Mouse (Mus musculus): ENCODE results near the gene Chga.

Gene Chga

GRCm38 (mm10) chr12:102599801-102600200 is 45.0 kb downstream of the Chga start:
- WGBS: 90% methylated on average over 7 of the region's 7 CpGs

- 81% methylated on average over 6 of the region's 6 CpGs for WGBS
These were observed 45.6 kb downstream of the Chga start for GRCm38 (mm10) chr12:102600345-102600744.

- 36% methylated on average over 8 of the region's 8 CpGs for WGBS
These were observed 47.1 kb downstream of the Chga start for GRCm38 (mm10) chr12:102601847-102602246.

- WGBS: 63% methylated on average over 9 of the region's 9 CpGs
These were observed 47.7 kb downstream of the Chga start for GRCm38 (mm10) chr12:102602255-102603041.

- 92% methylated on average over 6 of the region's 6 CpGs for WGBS
These were observed 50.8 kb downstream of the Chga start for GRCm38 (mm10) chr12:102605607-102606006.

GRCm38 (mm10) chr12:102607066-102607465 is 52.3 kb downstream of the Chga start:
- WGBS: 91% methylated on average over 8 of the region's 8 CpGs

- 66% methylated on average over 11 of the region's 11 CpGs for WGBS
These were observed 53.2 kb downstream of the Chga start for GRCm38 (mm10) chr12:102607808-102608517.

GRCm38 (mm10) chr12:102610927-102611326 is 56.2 kb downstream of the Chga start:
- 90% methylated on average over 8 of the region's 8 CpGs for WGBS

- 100% methylated on average over 1 of the region's 1 CpGs for whole genome bisulfite sequencing
These were observed 57.7 kb downstream of the Chga start for GRCm38 (mm10) chr12:102612431-102612830.

- 85% methylated on average over 4 of the region's 4 CpGs for WGBS
These were observed 58.6 kb downstream of the Chga start for GRCm38 (mm10) chr12:102613411-102613810.
